Mouse (Mus musculus): Measurements from ENCODE around the gene Rcn3. TPM values are rescaled to one million over a fixed set of nuclear protein-coding genes. Genes with fewer than 3 reads are reported as not detected.
A peak's percentile ranks its signal among the peaks of the same experiment; 100 is the strongest.
"Not testable (repeated sequence)": the region's sequence is repeated elsewhere in the genome, so short reads cannot be mapped to it uniquely, and the experiment has no call there.

Rcn3 gene
- total RNA-seq (2021) = 100 to 1,000 TPM; 103 to 148 TPM
- long read RNA-seq, experiment 1, transcript Rcn3-208 (7 exons, 1,453 nt) = minor isoform, 53 of 206 reads
- long read RNA-seq, experiment 1, transcript Rcn3-201 (7 exons, 1,462 nt) = major isoform, 99 of 206 reads
- long read RNA-seq, experiment 1, partial matches to known transcripts = 14 of 206 reads
- long read RNA-seq, experiment 1, other reads (novel, unspliced or antisense) = 39 of 206 reads
- long read RNA-seq, experiment 2, transcript Rcn3-208 (7 exons, 1,453 nt) = minor isoform, 54 of 164 reads
- long read RNA-seq, experiment 2, transcript Rcn3-201 (7 exons, 1,462 nt) = major isoform, 67 of 164 reads
- long read RNA-seq, experiment 2, partial matches to known transcripts = 16 of 164 reads
- long read RNA-seq, experiment 2, other reads (novel, unspliced or antisense) = 26 of 164 reads

DNA sequence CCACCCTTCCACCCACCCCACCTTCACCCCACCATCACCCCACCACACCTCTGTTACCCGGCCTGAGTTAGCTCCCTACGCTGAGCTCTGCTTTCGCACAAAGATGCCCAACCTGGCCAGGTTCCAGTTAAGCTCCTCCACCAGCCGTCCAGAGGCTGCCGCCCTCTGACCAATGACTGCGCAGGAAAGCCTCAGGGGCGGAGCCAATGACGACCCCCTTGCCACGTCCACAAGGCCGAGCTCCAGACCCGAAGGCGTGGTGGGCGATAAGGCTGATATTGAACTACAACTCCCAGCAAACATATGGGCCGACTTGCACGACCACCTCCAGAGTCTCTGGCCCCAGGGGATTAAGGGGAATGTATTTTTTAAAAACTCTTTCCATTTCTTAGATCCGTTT is at the start of gene Rcn3:
TSS of gene Rcn3 (minus strand) at position 174 of the 400 bp plus-strand sequence.
- DNase-seq = peak; percentile 91

DNA sequence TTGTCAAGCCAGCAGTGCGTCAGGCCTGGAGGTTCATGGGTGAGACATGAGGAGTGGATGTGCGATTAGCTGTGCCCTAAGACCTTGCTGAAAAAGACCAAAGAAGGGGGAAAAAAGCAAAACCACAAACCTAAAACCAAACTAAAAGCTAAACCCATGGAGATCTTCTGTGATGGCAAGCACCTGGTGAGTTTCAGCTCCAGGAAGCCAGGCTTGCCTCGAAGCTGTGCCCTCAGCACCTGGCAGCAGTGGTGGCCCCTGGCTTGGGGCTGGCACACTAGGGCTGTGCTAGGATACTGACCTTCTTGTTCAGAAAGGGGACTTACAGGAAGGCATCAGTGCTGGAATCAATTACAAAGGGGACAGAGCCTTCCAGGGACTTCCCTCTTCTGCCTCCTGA is 49.3 kb upstream of the Rcn3 start:
- no peak for DNase-seq

DNA sequence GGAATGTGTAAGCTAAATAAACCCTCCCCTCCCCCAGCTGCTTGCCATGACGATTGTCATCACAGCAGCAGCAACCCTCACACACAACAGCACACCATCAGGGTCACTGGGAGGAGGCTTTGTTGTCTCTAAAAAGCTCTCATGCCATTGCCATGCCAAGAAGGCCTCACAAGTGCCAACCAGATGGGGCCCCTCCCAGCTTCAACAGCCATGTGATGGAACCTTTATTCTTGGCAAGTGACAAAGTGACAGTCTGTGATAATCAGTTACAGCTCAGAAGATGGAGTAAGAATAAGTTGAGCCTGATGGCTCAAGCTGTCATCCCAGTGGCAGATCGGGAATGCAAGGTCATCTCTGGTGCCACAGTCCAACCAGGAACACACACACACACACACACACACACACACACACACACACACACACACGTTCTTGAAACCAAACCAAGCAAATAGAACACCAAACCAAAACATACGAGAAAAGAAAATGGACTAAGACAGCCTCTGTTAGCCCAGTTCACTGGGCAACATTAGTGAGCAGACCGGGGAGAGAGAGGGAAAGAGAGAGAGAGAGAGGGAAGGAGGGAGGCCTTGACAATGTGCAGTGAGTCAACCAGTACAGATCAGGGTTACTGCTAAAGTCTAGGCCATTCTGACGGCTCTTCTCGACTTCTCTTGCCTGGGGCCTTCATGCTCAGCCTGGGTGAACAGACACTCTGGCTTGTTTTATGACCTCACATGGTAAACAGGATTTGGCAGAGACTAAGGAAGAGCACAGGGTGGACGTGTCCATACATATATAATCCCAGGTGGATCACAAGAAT is 48.1 kb upstream of the Rcn3 start:
- no peak for DNase-seq

DNA sequence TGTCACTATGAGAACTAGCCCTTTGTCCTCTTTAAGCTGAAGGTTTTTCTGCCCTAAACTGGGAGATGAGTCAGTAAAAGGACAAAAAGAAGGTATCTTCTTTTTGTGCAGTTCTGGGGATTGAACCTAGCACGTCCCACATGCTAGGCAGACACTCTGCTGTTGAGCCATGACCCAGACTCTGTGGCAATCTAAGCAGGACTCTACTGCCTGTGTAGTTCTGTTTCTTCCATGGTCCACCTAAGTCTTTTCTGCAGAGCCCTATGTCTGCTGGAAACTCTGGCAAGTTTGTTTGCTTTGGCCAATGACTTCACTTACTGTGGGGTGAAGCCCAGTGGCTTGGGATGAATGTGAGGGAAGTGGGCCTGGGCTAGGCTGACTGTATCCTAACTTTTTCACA is 46.4 kb upstream of the Rcn3 start:
- DNase-seq = no peak

DNA sequence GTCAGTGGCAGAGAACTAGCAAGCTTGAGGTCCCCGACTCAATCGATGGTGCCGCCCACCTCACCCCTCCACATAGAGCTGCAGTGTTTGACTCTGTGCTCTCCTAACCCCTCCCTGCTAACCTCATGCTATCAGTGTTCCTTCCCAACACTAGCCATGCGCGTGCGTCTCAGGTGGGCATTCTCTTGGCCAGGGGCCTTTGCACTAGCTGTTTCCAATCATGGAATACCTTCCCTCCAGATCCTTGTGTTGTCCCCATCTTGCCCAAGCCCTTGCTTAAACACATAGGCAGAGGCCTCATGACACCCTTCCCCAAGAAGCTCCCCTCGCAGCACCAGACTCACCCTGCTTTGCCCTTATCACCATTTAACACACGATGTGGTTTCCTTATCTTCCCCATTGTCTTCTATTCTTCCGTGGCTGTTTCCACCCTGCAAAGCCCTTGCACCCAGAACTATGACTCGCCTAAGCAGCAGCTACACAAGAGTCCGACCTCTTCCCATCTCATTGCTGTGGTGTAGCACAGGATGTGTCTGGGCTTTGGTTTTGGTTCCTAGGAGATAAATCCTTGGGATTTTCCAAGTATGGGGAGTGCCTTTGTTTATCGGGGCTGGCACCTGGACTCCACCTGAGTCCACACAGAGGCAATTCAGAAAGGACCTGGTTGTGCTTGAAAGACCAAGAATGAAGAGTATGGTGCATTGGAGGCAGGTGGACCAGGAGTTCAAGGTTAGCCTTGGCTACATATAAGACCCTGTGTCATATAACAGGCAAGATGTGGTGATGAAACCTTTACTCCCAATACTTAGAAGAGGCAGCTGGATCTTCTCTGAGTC is 45.4 kb upstream of the Rcn3 start:
- DNase-seq = no peak

DNA sequence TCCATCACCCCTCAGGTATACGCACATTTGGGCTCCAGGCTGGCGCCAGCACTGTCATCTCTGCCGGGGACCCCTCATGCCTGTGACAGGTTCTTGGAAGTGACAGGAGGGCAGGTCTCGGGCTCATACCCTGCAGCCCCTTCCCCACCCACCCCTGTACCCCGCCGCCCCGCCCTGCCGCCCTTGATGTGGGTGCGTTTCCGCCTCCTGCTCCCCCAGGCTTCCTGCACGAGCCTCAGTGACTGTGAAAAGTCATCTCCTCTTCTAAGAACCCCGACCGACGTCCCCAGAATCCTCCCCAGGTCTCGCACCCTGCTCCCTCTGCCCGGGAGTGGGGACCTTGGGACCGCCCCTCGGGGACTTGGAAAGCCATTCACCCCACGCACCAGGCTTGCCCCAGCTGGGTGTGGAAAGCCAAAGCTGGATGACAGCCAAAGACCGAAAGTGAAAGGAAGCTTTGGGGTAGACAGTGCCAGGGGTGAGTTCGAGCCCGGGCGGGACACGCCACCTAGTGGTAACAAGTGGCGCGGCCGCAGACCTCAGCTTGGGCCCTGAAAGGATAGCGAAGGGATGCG is 44.1 kb upstream of the Rcn3 start, which contains the start of the genes Gm45713 and Flt3l:
TSS of gene Gm45713 (minus strand) at position 239 of the 575 bp plus-strand sequence.
TSS of gene Flt3l (minus strand) at position 440 of the 575 bp plus-strand sequence.
- peak; percentile 94 for DNase-seq

DNA sequence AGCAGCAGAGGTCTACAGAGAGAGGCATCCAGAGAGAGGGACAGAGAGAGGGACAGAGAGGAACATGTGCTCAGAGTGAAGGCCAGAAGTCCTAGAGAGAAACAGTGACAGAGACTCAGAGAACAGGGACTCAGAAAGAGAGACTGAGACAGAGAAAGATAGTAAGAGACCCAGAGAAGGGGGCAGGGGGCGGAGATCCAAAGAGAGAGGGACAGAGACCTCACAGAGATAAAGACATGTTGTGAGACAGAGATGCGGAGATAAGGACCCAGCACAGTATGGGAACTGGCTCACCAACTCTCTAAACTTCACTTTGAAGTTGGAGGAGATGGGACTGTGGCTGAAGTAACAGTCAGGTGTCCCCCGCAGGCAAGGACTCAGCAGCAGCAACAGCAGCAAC is 43.3 kb upstream of the Rcn3 start:
- no peak for DNase-seq

- DNase-seq = peak; percentile 50
These were observed 42.6 kb upstream of the Rcn3 start for GRCm38 (mm10) chr7:45134544-45135026.

- DNase-seq = no peak
These were observed 41.6 kb upstream of the Rcn3 start for GRCm38 (mm10) chr7:45133446-45134159.

DNA sequence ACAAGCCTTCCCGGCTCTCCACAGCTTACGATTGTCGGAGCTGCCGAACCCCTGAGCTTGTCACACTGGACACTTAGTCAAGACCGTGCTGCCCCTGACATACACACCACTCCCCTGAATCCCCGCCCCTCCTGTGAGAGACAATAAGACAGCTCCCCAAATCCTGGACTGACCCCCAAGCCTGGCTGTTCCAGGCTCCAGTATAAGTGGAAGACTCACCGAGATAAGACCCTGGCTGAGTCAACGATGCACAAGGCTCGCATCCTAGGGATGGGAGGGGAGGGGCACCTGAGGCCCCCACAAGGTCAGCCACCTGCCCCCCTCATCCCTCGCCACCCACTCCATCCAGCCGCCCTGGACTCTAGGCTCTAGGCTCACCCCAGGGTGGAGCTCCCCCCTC is 39.8 kb upstream of the Rcn3 start:
- DNase-seq = no peak

GRCm38 (mm10) chr7:45129776-45130512 is 37.9 kb upstream of the Rcn3 start:
- no peak for DNase-seq

- DNase-seq = peak; percentile 52
These were observed 37.3 kb upstream of the Rcn3 start for GRCm38 (mm10) chr7:45129318-45129717.

DNA sequence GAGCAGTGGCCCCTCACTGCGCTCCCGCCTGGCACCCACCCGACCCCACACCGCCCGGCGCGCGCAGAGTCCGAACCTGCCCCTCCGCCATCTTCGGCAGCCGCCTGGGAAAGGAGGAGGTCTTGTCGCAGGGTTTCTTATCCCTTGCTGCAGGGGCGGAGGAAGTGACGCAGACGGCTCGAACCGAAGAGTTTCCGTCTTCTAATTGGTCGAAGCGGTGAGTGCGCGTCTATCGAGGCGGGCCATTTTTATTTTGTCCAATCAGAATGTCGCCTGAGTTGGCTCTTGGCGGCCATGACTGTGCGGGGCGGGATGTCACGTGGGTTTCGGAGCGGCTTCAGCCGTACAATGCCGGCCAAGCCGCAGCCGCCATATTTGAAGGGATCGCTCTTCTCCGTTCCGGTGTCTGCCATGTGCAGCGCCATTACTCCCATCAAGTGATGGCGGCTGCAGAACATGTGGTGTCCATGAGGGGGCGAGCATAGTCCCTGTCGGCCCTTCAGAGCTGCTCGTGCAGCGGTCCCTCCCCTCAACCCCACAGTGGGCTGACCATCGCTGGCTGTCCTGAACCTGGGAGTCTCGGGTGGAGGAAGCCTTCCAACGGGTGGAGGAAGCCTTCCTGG is 36.7 kb upstream of the Rcn3 start, which contains the start of gene Rpl13a:
TSS of gene Rpl13a (minus strand) at position 138 of the 623 bp plus-strand sequence.
- peak; percentile 90 for DNase-seq

GRCm38 (mm10) chr7:45127700-45128224 is 35.7 kb upstream of the Rcn3 start:
- no peak for DNase-seq

DNA sequence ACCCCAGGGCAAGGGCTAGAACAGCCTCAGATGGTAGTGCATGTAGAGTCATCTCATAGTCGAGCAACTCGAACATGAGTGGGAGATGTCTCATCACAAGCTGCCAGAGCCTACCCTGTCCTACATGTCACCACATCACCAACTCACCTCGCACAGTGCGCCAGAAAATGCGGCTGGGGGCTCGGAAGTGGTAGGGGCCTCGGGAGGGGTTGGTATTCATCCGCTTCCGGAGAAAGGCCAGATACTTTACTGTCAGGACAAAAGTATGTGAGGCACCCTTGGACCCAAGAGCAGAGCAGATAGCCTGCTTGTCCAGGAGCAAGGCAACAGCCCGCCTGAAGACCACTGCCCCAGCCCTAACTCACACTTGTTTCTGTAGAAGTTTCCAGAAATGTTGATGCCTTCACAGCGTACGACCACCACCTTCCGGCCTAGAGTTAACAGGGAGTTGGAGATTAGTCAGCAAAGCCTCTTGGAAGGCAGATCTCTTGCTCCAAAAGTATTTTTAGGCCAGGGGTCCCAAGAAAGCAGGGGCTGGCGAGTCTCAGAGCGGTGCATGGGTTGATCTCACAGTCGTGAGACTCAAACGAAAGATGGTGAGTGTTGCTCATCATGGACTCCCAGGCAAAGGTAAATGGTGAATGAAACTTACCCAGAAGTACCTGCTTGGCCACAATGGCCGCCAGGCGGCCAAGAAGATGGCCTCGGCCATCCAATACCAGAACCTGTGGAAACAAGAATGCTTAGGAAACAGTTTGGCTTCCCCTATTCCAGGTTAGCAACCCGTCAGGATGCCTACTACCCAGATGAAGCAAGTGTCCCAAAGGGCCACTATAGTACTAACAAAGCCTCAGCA is 35.1 kb upstream of the Rcn3 start:
- DNase-seq = no peak

DNA sequence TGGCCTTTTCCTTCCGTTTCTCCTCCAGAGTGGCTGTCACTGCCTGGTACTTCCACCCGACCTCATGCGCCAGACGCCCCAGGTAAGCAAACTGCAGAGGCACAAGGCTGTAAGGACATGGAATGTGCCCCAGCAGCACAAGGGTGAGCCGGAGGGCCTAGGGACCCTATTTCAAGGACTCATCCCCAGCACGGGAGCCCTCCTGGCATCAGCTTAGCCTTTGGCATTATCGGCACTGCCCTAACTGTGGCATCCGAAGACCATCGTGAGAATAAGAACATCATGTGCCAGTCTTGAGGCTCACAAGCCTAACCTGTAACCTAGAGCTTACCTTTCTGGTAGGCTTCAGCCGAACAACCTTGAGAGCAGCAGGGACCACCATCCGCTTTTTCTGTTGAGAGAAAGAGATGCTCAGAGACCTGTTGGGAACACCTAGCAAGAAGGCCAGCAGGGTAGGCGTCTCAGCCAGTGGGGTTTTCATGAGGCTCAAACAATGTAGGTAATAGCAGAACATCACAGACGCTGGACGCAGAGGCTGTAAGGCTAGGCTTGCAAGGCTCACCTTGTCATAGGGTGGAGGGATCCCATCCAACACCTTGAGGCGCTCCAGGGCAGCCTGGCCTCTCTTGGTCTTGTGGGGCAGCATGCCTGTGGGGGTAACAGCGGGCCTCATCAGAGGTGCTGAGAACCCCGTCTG is 34.3 kb upstream of the Rcn3 start:
- DNase-seq = no peak

DNA sequence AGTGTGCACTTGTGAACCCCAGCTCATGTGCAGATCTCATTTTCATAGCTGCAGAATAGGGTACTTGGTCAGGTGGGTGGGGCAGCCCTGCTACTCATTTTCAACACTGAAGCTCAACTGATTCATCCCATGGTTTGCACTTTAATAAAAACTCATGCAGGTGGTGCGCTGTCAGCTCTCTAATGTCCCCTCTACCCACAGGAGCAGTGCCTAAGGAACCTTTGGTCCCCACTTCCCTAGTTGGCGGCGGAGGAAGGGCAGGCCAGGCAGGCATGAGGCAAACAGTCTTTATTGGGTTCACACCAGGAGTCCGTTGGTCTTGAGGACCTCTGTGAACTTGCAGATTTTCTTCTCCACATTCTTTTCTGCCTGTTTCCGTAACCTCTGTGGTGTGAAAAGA is 33.6 kb upstream of the Rcn3 start:
- DNase-seq = not testable (repeated sequence)

GRCm38 (mm10) chr7:45125144-45125600 is 33.2 kb upstream of the Rcn3 start:
- DNase-seq = no peak

Measured in gastrocnemius, postnatal 10 days (tissue).